Mouse (Mus musculus): ENCODE results near the gene Armc8. TPM values are rescaled to one million over a fixed set of nuclear protein-coding genes. Genes with fewer than 3 reads are reported as not detected.

The Armc8 gene
- polyA plus RNA-seq, 1 experiment: 10.4 TPM

- Histone ChIP-seq H3ac (ENCODE audit: control insufficient read depth, insufficient read length) (no peak within 1 kb of the TSS), H3K36me3 (ENCODE audit: control insufficient read depth, insufficient read depth) (no peaks in the 10 kb centered on the region), H3K4me2 (ENCODE audit: low read depth) (no peak within 1 kb of the TSS), H3K27me3 (ENCODE audit: control insufficient read depth, insufficient read depth, insufficient read length) (peaks cover 6% of the 10 kb centered on the region), H3K79me2 (ENCODE audit: control insufficient read depth, insufficient read depth) (no peaks in the 10 kb centered on the region), H3K4me3 (no peak within 1 kb of the TSS)
- TF ChIP-seq E2F4 (IDR thresholded peaks at IDR 0.05; ENCODE audit: insufficient read depth) (no peak), REST (IDR thresholded peaks at IDR 0.05; ENCODE audit: insufficient read depth, insufficient read length) (no peak), SRF (IDR thresholded peaks at IDR 0.05; ENCODE audit: control insufficient read depth, insufficient read length, low read depth) (no peak), USF1 (IDR thresholded peaks at IDR 0.05; ENCODE audit: low read depth) (no peak), MYOG (IDR thresholded peaks at IDR 0.05; ENCODE audit: control insufficient read depth in 1 of 3, insufficient read depth in 1 of 3, insufficient read length in 2 of 3, low read depth in 2 of 3) (no peak), MAX (IDR thresholded peaks at IDR 0.05; ENCODE audit: low read depth) (no peak)
Observed at GRCm38 (mm10) chr9:99451161-99451560, 117.5 kb downstream of the Armc8 start, which contains the start of gene Nme9. Gene Nme9, plus strand, starts transcription at chr9:99451475.

- Histone ChIP-seq H3K4me3 (no peak overlapping the region), H3K27me3 (ENCODE audit: control insufficient read depth, insufficient read depth, insufficient read length) (peaks cover 6% of the 10 kb centered on the region), H3K79me2 (ENCODE audit: control insufficient read depth, insufficient read depth) (no peaks in the 10 kb centered on the region), H3K4me2 (ENCODE audit: low read depth) (no peak overlapping the region), H3K36me3 (ENCODE audit: control insufficient read depth, insufficient read depth) (no peaks in the 10 kb centered on the region), H3ac (ENCODE audit: control insufficient read depth, insufficient read length) (no peak overlapping the region)
- TF ChIP-seq USF1 (IDR thresholded peaks at IDR 0.05; ENCODE audit: low read depth) (no peak), E2F4 (IDR thresholded peaks at IDR 0.05; ENCODE audit: insufficient read depth) (no peak)
Observed at GRCm38 (mm10) chr9:99449886-99450647, 118.6 kb downstream of the Armc8 start.

- Histone ChIP-seq H3K4me2 (ENCODE audit: low read depth) (peak overlapping the region; percentile 42), H3K27me3 (ENCODE audit: control insufficient read depth, insufficient read depth, insufficient read length) (peaks cover 6% of the 10 kb centered on the region), H3K79me2 (ENCODE audit: control insufficient read depth, insufficient read depth) (no peaks in the 10 kb centered on the region), H3K36me3 (ENCODE audit: control insufficient read depth, insufficient read depth) (no peaks in the 10 kb centered on the region), H3K4me3 (no peak overlapping the region), H3ac (ENCODE audit: control insufficient read depth, insufficient read length) (no peak overlapping the region)
- TF ChIP-seq MYOG (IDR thresholded peaks at IDR 0.05; ENCODE audit: control insufficient read depth in 1 of 3, insufficient read depth in 1 of 3, insufficient read length in 2 of 3, low read depth in 2 of 3) (no peak), CEBPB (IDR thresholded peaks at IDR 0.05; ENCODE audit: insufficient read depth, poor library complexity, severe bottlenecking) (no peak), REST (IDR thresholded peaks at IDR 0.05; ENCODE audit: insufficient read depth, insufficient read length) (no peak), TCF3 (IDR thresholded peaks at IDR 0.05; ENCODE audit: insufficient read length, low read depth) (no peak), USF1 (IDR thresholded peaks at IDR 0.05; ENCODE audit: low read depth) (no peak), E2F4 (IDR thresholded peaks at IDR 0.05; ENCODE audit: insufficient read depth) (no peak), SRF (IDR thresholded peaks at IDR 0.05; ENCODE audit: control insufficient read depth, insufficient read length, low read depth) (no peak), TCF12 (IDR thresholded peaks at IDR 0.05; ENCODE audit: insufficient read depth, poor library complexity, severe bottlenecking) (no peak), MAX (IDR thresholded peaks at IDR 0.05; ENCODE audit: low read depth) (no peak), POLR2AphosphoS2 (IDR thresholded peaks at IDR 0.05; ENCODE audit: insufficient read length, low read depth) (no peak), POLR2A (IDR thresholded peaks at IDR 0.05; ENCODE audit: insufficient read length, low read depth) (no peak), MYOD1 (IDR thresholded peaks at IDR 0.05; ENCODE audit: control insufficient read depth in 1 of 3, insufficient read length in 2 of 3, low read depth in 2 of 3) (no peak)
Observed at GRCm38 (mm10) chr9:99447323-99447722, 121.4 kb downstream of the Armc8 start.

GRCm38 (mm10) chr9:99446259-99446658 lies 122.4 kb downstream of the Armc8 start:
- H3K27me3 ChIP-seq (ENCODE audit: control insufficient read depth, insufficient read depth, insufficient read length): peaks cover 5% of the 10 kb centered on the region
- no peak for TF ChIP-seq REST (IDR thresholded peaks at IDR 0.05; ENCODE audit: insufficient read depth, insufficient read length)
- no peaks in the 10 kb centered on the region for H3K79me2 ChIP-seq (ENCODE audit: control insufficient read depth, insufficient read depth)
- no peak overlapping the region for H3ac ChIP-seq (ENCODE audit: control insufficient read depth, insufficient read length)
- H3K4me2 ChIP-seq (ENCODE audit: low read depth): no peak overlapping the region
- H3K36me3 ChIP-seq (ENCODE audit: control insufficient read depth, insufficient read depth): no peaks in the 10 kb centered on the region
- H3K4me3 ChIP-seq: no peak overlapping the region

GRCm38 (mm10) chr9:99444590-99445178 lies 124.0 kb downstream of the Armc8 start:
- Histone ChIP-seq H3K4me2 (ENCODE audit: low read depth) (peak overlapping the region; percentile 40), H3K4me3 (no peak overlapping the region), H3ac (ENCODE audit: control insufficient read depth, insufficient read length) (no peak overlapping the region), H3K27me3 (ENCODE audit: control insufficient read depth, insufficient read depth, insufficient read length) (no peaks in the 10 kb centered on the region), H3K79me2 (ENCODE audit: control insufficient read depth, insufficient read depth) (no peaks in the 10 kb centered on the region), H3K36me3 (ENCODE audit: control insufficient read depth, insufficient read depth) (no peaks in the 10 kb centered on the region)
- no peak for TF ChIP-seq TCF12 (IDR thresholded peaks at IDR 0.05; ENCODE audit: insufficient read depth, poor library complexity, severe bottlenecking)
- TF ChIP-seq TCF3 (IDR thresholded peaks at IDR 0.05; ENCODE audit: insufficient read length, low read depth): no peak
- no peak for TF ChIP-seq USF1 (IDR thresholded peaks at IDR 0.05; ENCODE audit: low read depth)
- no peak for TF ChIP-seq MYOD1 (IDR thresholded peaks at IDR 0.05; ENCODE audit: control insufficient read depth in 1 of 3, insufficient read length in 2 of 3, low read depth in 2 of 3)
- TF ChIP-seq MAX (IDR thresholded peaks at IDR 0.05; ENCODE audit: low read depth): no peak
- no peak for TF ChIP-seq POLR2A (IDR thresholded peaks at IDR 0.05; ENCODE audit: insufficient read length, low read depth)
- TF ChIP-seq E2F4 (IDR thresholded peaks at IDR 0.05; ENCODE audit: insufficient read depth): no peak
